Mouse (Mus musculus) layer of hippocampus, adult 11-12 months (tissue): Measurements from ENCODE around the gene Ramp1.
A peak's percentile ranks its signal among the peaks of the same experiment; 100 is the strongest.

Experiments used
- DNase-seq: peaks from one replicate; pipeline ENCODE4 v3.0.0; 2022; ENCODE audit warnings: low spot score

Ramp1 gene

DNA sequence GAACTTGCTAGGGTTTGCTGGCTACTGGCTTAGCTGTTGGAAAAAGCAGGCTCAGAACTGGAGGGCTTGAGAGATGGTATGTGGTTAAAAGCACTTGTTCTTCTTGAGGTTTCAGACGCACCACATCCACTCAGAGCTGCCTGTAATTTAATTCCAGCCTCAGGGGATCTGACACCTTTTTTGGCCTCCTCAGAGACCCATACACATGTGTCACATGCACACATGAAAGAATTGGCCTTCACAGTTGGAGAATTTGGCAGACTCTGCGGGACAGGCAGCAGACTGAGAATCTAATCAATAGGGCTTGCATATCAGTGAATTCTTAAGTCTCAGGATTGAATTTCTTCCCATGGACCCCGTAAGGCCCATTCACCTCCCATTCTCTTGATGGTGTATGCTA lies 21.5 kb downstream of the Ramp1 start:
- no peak for DNase-seq

DNA sequence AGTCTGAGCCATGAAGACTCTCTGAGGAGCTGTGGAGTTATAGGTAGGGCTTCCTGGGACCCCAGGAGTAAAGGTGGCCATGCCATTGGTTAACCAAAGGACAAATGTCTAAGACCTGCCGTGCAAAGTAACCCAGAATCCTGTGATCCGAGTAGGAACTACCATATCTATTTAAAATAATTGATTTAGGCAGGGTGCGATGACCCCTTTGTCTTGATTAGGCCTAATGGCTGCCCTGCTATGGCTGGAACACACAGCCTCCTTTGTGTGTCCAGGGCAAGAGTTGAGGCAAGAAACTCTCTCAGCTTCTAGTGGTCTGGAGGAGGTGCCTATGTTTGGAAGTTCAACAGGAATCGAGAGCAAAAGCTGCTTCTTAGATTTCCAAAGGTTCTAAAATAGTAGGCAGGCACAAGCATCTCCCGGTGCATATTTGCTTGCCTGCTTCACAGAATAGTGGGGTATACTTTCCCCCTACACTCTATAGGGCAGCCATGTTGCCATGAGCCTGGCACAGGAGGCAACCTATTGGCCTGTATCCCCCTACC lies 24.7 kb downstream of the Ramp1 start:
- no peak for DNase-seq

DNA sequence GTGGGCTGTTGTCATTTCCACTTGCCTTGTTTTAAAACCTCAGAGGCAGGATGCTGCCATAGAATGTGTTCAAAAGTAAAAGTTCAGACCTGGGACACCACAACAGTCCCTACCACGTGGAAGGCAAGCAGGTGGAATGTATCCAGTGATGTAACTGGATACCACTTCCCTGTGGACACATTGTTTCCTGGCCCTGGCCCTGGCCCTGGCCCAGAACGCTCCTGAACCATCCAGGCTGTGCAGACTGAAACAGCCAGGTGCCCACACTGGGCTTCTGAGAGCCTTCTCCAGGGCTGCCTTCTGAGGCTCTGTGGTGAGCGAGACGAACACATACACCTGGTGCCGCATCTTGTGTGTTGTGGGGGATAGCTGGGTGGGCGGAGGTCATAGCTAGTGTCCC lies 26.0 kb downstream of the Ramp1 start:
- no peak for DNase-seq

DNA sequence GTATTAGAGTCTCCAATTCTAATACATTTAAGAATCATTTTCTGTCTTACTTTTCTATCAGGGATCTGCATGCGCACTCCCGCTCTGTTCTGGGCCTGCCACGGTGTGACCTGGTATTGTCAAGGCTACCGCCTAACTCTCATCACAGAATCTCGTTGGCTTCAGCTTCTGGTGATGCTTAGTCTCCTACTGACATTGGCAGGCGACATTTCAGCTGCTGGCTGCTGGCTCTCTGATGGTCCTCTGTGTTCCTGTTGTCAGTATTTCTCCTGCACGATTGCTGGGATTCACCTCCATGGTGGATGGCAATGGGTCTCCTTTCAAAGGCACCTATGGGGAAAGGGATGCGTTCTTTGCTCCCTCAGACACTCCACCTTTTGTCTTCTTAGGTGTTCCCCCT lies 26.7 kb downstream of the Ramp1 start:
- DNase-seq = no peak

DNA sequence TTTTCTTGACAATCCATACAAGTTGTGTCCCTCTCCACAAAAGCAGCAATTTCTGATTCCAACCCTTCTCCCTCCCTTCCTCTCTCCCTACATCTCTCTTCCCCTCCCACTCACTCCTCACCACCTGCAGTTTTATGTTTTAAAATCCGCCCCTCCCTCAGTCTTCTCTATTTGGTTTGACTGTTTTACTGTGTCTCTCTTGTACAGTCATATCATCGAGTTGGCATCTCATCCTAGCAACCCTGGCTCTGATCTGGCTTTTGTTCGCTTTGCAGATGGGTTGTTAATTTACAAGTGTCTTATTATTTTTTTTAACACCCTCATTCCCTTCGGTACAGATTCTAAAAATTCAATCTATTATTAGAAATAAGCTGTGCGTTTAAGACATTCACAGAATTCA lies 27.3 kb downstream of the Ramp1 start:
- peak; percentile 63 for DNase-seq

DNA sequence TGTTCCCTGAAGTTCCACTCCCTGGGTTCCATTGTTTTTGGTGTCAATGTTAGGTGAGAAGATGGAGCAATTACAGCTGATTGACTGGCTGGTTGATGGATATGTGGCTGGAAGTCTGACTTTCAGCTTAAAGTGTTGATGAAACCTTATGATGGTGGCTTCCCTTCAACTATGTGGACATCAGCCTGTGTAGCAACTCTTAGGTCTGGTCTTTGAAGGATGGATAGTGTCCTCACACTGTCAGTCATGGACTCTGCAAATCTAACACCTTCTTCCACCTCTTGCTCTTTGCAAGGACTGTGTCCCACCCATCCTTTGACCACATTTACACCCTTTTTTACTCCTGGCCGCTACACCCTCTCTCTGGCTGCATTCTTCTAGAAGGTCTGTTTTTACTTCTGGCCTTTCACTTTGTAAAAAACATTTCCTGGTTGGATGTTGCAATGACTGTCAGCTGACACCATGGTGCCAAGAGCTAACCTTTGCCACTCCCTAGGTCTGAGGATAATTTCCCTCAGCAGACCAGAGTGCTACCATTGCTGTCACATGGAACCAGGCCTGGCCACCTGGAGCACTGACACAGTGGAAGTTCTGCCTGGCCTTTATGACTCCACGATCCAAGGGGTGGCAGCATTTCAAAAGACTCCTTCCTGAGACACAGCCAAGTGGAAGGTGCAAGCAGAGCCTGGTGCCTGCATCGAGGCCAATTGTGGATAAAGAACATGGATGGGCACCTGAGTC lies 27.9 kb downstream of the Ramp1 start:
- no peak for DNase-seq

DNA sequence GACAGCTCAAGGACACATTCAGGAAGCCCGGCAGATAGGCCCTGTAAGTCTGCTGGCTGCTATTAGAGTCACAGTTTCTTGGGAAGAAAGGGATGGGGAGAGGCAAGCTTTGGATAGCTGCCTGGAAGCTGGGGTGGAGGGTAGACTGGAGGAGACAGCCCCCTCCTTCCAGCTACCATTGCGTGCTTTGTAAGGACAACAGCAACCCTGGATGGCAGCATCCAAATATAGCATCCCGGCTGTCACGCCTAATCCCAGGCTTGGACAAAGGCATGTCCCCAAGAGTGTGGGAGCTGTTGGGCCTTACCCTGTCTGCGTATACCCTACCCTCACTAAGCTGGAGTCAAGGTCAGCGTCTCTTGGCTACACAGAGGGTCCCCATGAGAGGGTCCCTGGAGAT lies 29.7 kb downstream of the Ramp1 start:
- no peak for DNase-seq

DNA sequence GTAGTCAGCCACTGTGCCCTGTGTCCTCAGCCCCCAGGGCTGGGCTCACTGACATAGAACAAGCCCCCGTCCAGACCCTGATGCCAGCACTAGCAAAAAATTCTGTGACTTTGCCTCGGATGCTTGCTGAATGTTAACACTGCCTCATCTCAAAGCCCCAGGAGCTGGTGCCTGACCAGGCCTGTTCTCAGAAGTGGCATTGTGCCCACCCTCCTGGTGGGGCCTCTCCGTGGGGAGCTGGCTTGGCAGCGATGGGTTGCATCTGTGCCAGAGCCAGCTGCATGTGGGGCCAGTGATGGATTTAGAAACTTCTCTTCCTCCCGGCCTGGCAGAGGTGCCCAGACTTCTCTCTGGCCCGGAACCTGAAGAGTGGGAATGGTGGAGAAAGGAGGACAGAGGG lies 30.2 kb downstream of the Ramp1 start:
- peak; percentile 91 for DNase-seq

DNA sequence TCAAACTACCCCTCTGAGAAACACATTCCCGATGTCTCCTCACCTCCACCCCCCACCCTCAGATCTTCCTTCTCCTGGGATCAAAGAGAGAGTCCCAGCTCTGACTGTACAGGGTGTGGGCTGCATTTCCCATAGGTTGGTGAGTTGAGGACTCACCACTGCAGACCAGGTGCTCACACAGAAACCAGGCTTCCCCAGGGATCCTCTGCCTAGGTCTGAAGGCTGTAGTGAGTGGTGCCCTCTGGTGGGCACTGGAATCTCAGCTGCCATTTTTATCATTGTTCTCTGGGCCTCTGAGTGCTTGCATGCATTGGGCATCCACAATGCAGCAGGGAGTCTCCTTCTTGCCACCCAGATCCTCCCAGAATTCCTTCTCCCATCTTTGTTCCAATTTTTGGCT lies 31.5 kb downstream of the Ramp1 start:
- DNase-seq = peak; percentile 85

DNA sequence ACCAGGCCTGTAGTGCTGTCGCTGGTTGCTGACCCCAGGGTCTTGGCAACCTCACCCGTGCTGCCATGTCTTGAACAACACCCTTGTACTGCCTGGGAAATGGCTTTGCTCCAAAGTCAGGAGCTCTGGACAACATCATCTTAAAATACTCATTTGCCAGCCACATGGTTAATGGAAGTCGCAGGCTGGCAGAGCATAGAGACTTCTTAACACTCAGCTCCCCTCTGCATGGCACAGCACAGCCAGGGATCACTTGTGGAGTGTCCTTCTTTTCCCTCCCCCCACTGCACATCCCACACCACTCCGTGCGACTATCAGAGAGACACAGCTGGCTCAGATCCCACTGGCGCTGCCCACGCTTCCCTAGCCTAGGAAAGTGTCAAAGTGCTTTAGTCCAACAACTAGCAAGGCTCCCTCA lies 32.0 kb downstream of the Ramp1 start:
- DNase-seq = no peak

DNA sequence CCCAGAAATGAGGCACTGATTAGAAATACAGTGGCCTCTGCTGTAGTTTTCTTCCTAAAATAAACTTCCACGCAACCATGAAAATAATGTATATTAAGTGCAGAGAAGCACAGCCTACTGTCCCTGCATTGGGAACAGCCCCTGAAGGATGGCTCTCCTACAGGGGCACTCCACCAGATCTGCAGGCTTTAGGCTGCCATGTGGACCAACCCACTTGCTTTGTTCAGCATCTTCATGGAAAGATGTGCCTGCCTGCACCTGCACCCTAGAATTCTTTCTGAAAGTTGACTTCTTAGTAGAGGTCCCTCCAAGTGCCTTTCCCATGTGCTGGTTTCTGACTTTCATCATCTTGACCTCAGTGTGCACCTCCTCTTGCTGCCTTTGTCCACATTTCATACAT lies 35.6 kb downstream of the Ramp1 start:
- no peak for DNase-seq

DNA sequence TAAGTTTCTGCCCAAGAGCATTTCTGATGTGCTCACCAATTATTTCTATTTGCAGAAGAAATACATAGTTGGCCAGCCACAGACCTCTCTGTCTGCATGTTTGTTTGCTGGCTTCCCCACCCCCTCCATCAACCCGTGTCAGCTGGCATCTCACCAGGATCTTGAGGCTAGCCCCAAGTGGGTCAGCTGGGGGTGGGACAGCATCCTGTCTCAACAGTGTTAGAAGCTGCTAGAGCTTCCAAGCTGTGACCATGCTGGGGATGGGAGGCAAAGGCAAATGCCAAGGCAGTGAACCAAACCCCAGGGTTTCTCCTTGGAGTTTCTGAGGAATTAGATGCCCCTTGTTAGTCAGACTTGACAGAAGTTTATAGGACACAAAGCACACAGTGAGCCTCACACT lies 36.4 kb downstream of the Ramp1 start:
- no peak for DNase-seq

DNA sequence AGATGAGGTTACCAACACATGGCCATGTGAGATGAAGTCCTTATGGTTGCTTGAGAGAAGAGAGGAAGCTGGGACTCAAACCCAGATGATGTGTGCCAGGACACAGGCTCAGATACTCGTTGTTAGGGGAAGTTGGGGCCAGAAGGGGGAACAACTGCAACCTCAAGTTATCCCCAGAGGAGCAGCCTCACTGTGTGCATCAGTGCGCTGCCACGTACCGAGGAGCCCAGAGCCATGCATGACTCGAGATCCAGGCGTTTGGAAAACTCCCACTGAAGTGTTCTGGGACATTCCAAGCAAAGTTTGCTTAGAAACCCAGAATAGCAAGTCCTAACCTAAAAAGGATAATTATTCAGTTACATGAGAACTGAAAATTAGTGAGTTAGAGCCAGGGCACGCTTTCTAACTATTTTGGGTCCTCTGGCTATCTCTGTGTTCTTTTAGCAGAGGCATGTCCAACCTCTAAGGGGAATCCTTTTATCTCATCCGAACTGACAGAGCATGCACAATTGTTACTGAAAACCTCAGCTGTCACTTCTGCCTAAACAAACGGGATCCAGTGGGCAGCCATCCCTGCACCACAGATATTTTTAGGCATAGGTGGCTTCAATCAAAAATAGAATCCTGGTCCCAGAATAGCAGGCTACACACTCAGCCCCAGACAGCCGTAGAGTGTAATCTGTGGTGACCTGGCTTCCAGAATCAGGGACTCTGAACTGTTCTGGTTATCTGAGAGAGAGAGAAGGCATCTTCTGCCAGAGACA lies 37.1 kb downstream of the Ramp1 start:
- no peak for DNase-seq

DNA sequence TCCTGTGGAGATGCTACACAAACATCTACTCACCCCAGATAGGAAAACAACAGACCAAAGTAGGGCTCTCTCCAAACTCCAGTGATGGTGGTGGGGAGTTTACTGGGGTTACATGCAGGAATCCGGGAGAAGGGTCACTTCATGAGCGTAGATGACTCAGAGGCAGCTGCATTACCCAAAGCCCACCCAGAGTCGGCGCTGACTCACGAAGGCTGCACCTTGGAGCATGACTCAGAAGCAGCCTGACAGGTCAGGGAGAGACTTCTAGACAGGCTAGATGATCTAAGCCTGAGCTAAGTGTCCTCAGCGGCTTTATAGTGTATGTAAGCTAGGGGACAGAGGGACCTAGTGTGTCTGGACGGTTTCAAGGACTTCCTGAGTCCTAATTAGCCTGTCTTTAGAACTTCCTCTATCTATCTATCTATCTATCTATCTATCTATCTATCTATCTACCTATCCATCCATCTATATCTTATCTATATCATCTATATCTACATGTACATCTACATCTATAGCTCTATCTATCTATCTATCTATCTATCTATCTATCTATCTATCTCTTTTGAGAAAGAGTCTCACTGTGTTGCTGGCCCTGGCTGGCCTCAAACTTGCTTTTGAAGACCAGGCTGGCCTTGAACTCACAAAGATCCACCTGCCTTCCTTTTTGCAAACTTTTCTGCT lies 40.2 kb downstream of the Ramp1 start:
- no peak for DNase-seq

DNA sequence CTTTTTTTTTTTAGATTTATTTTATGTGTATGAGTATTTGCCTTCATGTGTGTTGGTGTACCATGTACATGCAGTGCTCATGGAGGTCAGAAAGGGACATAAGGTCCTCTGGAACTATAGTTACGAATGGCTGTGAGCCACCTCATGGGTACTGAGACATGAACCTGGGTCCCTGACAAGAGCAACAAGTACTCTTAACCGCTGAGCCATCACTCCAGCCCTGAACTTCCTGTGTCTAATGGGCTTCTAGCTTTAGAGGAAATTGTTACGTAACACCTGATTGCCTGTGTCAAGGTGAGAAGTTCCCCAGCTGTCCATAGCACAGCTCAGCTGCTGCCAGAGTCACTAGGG lies 40.7 kb downstream of the Ramp1 start:
- no peak for DNase-seq

DNA sequence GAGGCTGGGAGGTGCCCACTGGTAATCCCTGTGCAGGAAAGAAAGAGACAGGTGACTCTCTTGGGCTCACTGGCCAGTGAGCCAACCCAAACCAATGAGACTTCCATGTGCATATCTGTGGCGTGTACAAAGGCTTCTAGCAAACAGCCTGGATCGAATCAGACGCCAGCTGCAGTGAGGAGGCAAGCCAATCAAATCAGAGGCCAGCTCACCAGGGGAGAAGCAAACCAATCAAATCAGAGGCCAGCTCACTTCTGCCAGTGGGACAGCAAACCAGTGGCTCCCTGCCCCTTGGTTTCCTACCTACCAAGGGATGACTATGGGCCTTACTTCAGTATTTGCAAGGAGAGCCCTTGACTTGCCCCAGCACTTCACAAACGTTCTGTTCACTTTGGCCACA lies 46.9 kb downstream of the Ramp1 start:
- no peak for DNase-seq

DNA sequence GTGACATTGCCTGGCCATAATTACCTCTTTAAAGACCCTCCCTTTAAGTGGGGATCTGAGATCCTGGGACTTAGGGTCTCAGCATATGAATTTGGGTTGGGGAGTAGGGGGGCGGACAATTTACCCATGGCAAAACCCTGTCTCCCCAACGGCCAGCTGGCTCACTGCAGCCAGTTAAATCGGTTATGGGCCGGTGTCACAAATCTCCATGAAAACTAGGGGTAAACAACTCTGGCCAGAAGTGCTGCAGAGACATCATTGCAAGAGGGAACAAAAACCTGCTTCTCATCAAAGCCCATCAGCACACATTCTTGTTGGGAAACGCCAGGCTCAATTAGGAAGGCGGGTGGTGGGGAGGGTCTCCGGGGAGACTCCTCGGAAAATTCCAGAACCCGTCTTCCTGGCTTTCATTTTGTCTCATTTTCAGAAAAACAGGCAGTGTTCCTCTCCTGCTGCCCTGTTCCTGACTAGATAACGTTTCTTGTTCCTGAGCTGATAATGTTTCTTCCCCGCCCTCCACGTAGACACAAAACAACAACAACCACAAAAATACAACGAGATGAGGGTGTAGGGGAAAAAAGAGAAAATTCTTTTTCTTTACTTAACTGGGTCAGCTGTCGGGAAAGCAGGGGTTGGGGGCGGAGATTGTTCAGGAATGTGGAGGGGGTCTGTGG lies 47.9 kb downstream of the Ramp1 start:
- no peak for DNase-seq

DNA sequence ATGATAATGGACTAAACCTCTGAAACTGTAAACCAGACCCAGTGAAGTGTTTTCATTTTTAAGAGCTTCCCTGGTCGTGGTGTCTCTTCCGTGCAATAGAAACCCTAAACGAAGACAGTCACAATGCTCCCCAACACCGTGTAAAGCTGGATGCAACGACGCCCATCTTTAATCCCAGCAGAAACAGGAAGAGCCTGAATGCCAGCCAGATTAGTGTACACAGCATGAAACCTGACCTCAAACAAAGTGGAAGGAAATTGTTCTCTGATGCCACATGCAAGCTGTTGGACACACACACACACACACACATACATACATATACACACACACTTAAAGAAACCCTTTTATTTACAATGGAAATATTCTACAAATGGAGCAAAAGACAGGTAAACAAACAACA lies 51.5 kb downstream of the Ramp1 start:
- no peak for DNase-seq

DNA sequence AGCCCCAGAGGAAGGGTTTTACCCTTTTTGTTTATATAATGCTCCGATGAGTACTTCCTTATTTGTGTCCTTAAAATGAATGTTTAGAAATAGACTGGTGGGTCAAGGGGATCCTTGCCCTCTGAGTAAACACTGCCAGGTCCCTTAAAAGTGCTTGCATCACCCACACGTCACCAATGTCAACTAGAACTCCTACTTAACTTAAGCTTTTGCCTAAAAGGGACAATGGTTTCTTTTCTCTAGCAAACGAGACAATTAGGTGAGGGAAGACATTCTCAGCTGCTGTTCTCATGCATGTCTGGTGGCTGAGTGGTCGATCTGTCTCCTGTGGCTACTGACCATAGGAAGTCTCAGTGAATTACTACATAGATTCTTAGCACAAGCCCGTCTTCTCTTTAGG lies 52.3 kb downstream of the Ramp1 start:
- no peak for DNase-seq

DNA sequence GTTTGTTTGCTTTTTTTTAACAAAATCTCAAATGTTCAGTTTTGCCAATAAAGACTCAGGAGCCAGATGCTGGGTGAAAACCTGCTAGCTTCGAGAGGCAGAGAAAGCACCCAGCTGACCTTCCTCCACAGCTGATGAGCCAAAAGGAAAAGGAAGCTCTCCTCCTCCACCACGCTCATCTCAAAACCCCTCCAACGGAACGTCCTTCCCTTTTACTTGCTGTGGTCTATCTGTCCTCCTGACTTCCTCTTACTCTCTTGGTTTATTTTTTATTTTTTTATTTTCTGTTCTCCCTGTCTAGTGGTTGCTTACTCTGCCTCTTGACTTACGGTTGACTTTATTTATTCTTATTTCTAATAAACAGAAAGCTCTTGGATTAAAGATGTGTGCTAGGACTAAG lies 55.8 kb downstream of the Ramp1 start:
- no peak for DNase-seq

DNA sequence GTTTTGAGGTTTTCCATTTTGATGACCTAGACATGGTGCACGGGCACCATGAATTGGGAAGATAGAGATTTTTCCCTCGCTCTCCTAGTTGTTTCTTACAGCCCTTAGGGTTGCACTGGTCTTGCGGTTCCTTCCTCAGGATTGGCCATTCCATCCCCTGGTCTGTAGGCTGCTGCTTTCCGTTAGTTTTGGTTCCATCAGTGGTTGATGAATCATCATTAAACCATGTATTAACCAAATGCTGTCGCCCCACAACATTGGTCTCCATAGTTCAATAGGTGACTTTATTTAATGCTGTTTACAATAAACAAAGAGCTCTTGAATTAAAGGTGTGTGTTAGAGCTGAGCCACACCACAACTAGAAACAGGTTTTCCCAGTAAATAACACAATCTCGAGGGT lies 58.1 kb downstream of the Ramp1 start:
- no peak for DNase-seq

DNA sequence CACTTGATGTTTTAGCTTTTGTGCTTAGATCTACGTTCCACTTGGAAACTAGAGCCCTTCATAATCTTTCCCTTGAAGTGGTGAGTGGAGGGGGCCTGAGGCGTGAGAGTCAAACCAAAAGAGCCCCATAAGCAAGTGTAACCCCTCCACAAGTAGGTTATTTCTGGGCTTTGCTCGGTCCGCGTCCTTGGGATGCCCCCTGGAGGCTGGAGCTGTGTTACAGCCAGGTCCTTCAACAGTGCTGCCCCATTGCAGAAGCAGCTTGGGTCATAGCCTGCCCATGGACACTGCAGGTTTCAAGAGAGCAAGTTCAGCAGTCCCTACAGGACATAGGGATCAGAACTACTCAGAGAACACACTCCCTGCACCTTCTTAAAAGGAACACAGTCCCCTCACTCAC lies 59.5 kb downstream of the Ramp1 start:
- peak; percentile 75 for DNase-seq

DNA sequence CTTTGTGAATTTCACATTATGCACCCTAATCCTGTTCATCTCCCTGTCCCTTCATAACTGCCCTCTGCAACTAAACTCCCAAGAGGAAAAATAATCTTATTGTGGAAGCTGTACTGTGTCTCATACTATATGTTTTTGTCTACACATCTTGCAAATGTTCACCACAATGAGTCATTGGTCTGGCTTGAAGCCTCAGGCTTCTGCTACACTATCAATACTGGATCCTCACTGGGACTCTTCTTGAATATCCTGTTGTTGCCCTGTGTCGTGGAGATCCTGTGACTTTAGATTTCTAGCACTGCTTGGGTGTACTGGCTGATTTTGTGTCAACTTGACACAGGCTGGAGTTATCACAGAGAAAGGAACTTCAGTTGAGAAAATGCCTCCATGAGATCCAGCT lies 60.2 kb downstream of the Ramp1 start:
- DNase-seq = no peak
